Mouse (Mus musculus) CH12.LX (cell line): ENCODE results near the gene Nfu1.

ENCODE experiments used
- CTCF ChIP-seq, 2 experiments: IDR thresholded peaks in 1 of 2; conservative IDR thresholded peaks in 1 of 2; 2 replicates each; pipeline ENCODE4 v1.5.1; 2011 to 2012; ENCODE audit warnings: low read depth in 2 of 2, low read length in 2 of 2, improper control_type of control experiment in 1 of 2, inconsistent platforms in 1 of 2, mild to moderate bottlenecking in 1 of 2, moderate library complexity in 1 of 2
- ETS1 ChIP-seq: conservative IDR thresholded peaks from 2 replicates; pipeline ENCODE4 v1.6.1; 2012; ENCODE audit warnings: low read depth, mild to moderate bottlenecking, inconsistent platforms, low read length, improper control_type of control experiment, moderate library complexity
- MEF2A ChIP-seq: IDR thresholded peaks from 2 replicates; pipeline ENCODE4 v1.6.1; 2014; ENCODE audit warnings: low read depth, mild to moderate bottlenecking, inconsistent platforms, low read length, improper control_type of control experiment, borderline replicate concordance
- NELFE ChIP-seq: IDR thresholded peaks from 2 replicates; pipeline ENCODE4 v1.6.1; 2011; ENCODE audit warnings: low read depth, low read length, improper control_type of control experiment
- USF1 ChIP-seq: IDR thresholded peaks from 2 replicates; pipeline ENCODE4 v1.6.1; 2014; ENCODE audit warnings: low read depth, mild to moderate bottlenecking, inconsistent platforms, low read length, improper control_type of control experiment

DNA sequence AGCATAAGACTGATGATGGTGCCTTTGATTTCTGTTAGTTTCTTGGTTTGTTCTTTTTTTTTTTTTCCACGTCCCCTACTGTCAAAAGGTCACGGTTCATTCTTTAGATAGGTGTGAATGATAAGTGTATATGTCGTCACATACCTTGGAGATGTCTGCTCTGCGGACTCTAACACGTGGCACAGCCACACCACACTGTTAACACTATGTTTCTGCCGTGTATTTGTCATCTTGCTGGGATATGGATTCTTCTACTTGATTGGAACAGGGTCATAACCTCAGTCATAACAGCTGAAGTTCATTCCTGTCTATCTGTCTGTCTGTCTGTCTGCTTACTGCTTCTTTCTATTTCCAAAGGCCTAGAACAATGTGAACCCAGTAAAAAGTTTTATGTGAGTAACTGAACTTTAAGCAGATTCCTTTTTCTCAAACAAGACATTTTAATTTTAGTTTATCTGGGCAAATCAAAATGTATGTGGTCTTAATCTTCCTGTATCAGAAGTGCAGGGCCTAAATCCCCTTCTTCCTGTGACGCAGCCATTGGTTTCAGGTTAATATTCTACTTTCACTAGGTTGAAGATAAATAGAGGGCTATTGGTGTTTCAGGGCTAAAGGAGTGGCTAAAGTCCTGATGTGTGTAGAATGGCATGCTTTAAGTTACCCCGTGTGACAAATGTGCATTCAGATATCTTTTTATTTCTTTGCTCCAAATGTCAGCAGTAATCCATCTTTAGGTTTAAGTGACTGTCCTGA is 30.7 kb upstream of the Nfu1 start:
- no peak for TF ChIP-seq CTCF (conservative IDR thresholded peaks at IDR 0.05 in 1 of 2, IDR thresholded peaks at IDR 0.05 in 1 of 2; ENCODE audit: low read depth in 2 of 2, low read length in 2 of 2)
- TF ChIP-seq ETS1 = no peak
- TF ChIP-seq MEF2A = no peak
- TF ChIP-seq NELFE = no peak
- no peak for TF ChIP-seq USF1
